22 mouse cellular contexts compared by ENCODE assay signal in genomic region chr11:115086213-115086612, GRCm38 (mm10). TPM values are rescaled to one million over a fixed set of nuclear protein-coding genes. Genes with fewer than 3 reads are reported as not detected.
DNase-seq lines count a peak whose midpoint lies in the region; TF ChIP-seq lines count a peak whose summit lies in the region.
"Had no signal": no experiment of that assay in that cellular context is flagged by ENCODE, and none has a peak within 500 bp of the region (broad histone marks: within the 10 kb centered on the region; RNA-seq: fewer than 3 reads in every experiment).

No protein-coding gene starts in this region.

- peak; percentile 55; the same call in 1 of the 2 replicates for TF ChIP-seq EP300 in CH12.LX (IDR thresholded peaks at IDR 0.05; ENCODE audit: low read length)

- peaks cover 12 to 27% of the 10 kb centered on the region in 2 experiments for H3K4me1 ChIP-seq in CH12.LX (ENCODE audit: control insufficient read depth in 1 of 2, insufficient read depth in 2 of 2)

- TF ChIP-seq POLR2A in CH12.LX (IDR thresholded peaks at IDR 0.05; ENCODE audit: low read depth, low read length), result no peak

- peak; percentile 57 for TF ChIP-seq RAD21 in CH12.LX (IDR thresholded peaks at IDR 0.05; ENCODE audit: low read depth, low read length)

- peaks cover 3% of the 10 kb centered on the region for H3K27me3 ChIP-seq in CH12.LX (replicated peaks)

- H3K4me2 ChIP-seq in CH12.LX (ENCODE audit: insufficient read depth, low read depth, poor library complexity, severe bottlenecking), result no peak overlapping the region

- H3K27ac ChIP-seq in CH12.LX (ENCODE audit: insufficient read depth, low read depth), result no peak overlapping the region

- no peak for DNase-seq in CH12.LX (ENCODE audit: extremely low read depth)
- no peak for DNase-seq in neural tube, embryonic 10.5 days (ENCODE audit: extremely low spot score, low spot score)
- DNase-seq: adrenal gland, adult 2 months; adrenal gland, adult 8-10 months; adrenal gland, postnatal 10 days; adrenal gland, postnatal 14 days; adrenal gland, postnatal 25 days; adrenal gland, postnatal 36 days; B cell, adult 2 months; cerebellum, adult 11 months; cerebellum, adult 11-12 months; cerebellum, adult 18-20 months; cerebellum, adult 2 months; cerebellum, adult 8-10 months had no signal

- dilution Hi-C loops in CH12.LX (cut with MboI; ENCODE audit: extremely low pct_ligation_motif_present, extremely low pct_unique_long_range_greater_than_20kb, low sequenced_read_pairs), result no loop called here

- peak in 1 of 2 experiments; percentile 81; a peak in 2 of 4 replicates for TF ChIP-seq CTCF in CH12.LX (conservative IDR thresholded peaks at IDR 0.05 in 1 of 2, IDR thresholded peaks at IDR 0.05 in 1 of 2; ENCODE audit: low read depth in 2 of 2, low read length in 2 of 2)

- no peaks in the 10 kb centered on the region for H3K79me2 ChIP-seq in CH12.LX (replicated peaks; ENCODE audit: control insufficient read depth, extremely low read depth, insufficient read depth, poor library complexity, severe bottlenecking)

- H3K9ac ChIP-seq in CH12.LX (ENCODE audit: insufficient read depth, low read depth), result no peak overlapping the region

- in situ Hi-C loops in CH12.LX (cut with MboI; ENCODE audit: low pct_ligation_motif_present, low pct_unique_long_range_greater_than_20kb, low sequenced_read_pairs), result no loop called here

- peaks cover 6% of the 10 kb centered on the region for H3K9me3 ChIP-seq in CH12.LX (replicated peaks; ENCODE audit: low read length)

- no peaks in the 10 kb centered on the region for H3K36me3 ChIP-seq in CH12.LX (replicated peaks in 1 of 2; ENCODE audit: control insufficient read depth in 1 of 2, insufficient read depth in 1 of 2, low read length in 1 of 2)
- H3K36me3 ChIP-seq: G1E had no signal

- H3K4me3 ChIP-seq in CH12.LX (replicated peaks in 1 of 3; ENCODE audit: low read depth in 2 of 3, low read length in 2 of 3, poor library complexity in 1 of 3), result no peak overlapping the region

TF ChIP-seq in CH12.LX, 34 proteins besides CTCF, POLR2A, EP300 and RAD21:
- TF ChIP-seq MEF2A (IDR thresholded peaks at IDR 0.05; ENCODE audit: borderline replicate concordance, low read depth, low read length) (0 out of 2 replicates have a peak, but pooled peaks have one; percentile 40), UBTF (IDR thresholded peaks at IDR 0.05; ENCODE audit: low read depth, low read length) (no peak), SMC3 (IDR thresholded peaks at IDR 0.05; ENCODE audit: low read depth, low read length) (peak; percentile 77), USF2 (conservative IDR thresholded peaks at IDR 0.05; ENCODE audit: low read depth, low read length) (no peak), ETS1 (conservative IDR thresholded peaks at IDR 0.05; ENCODE audit: low read depth, low read length) (0 out of 2 replicates have a peak, but pooled peaks have one; percentile 9), NRF1 (IDR thresholded peaks at IDR 0.05; ENCODE audit: low read depth, low read length) (no peak), POLR2AphosphoS2 (IDR thresholded peaks at IDR 0.05; ENCODE audit: low read depth, low read length) (no peak), MXI1 (IDR thresholded peaks at IDR 0.05; ENCODE audit: low read depth, low read length) (no peak), JUND (conservative IDR thresholded peaks at IDR 0.05; ENCODE audit: low read depth, low read length) (peak; percentile 81), TBP (conservative IDR thresholded peaks at IDR 0.05; ENCODE audit: low read depth, low read length) (no peak), ELF1 (IDR thresholded peaks at IDR 0.05; ENCODE audit: low read depth, low read length) (0 out of 2 replicates have a peak, but pooled peaks have one; percentile 32), MYC (IDR thresholded peaks at IDR 0.05; ENCODE audit: low read depth, low read length) (no peak), GABPA (IDR thresholded peaks at IDR 0.05; ENCODE audit: insufficient replicate concordance, low read depth, low read length) (no peak), KAT2A (IDR thresholded peaks at IDR 0.05; ENCODE audit: insufficient replicate concordance, low read length) (no peak), JUN (IDR thresholded peaks at IDR 0.05; ENCODE audit: insufficient read depth, low read depth, low read length) (peak; percentile 31; the same call in 1 of the 2 replicates), HCFC1 (IDR thresholded peaks at IDR 0.05; ENCODE audit: low read depth, low read length) (no peak), RCOR1 (conservative IDR thresholded peaks at IDR 0.05; ENCODE audit: low read depth, low read length) (no peak), NELFE (IDR thresholded peaks at IDR 0.05; ENCODE audit: low read depth, low read length) (peak; percentile 32; the same call in 1 of the 2 replicates), ZKSCAN1 (IDR thresholded peaks at IDR 0.05; ENCODE audit: borderline replicate concordance, low read depth, low read length) (no peak), ZC3H11A (IDR thresholded peaks at IDR 0.05; ENCODE audit: low read depth, low read length) (peak; percentile 29; the same call in 1 of the 2 replicates), SIN3A (IDR thresholded peaks at IDR 0.05; ENCODE audit: low read length) (no peak), IRF4 (IDR thresholded peaks at IDR 0.05; ENCODE audit: low read depth, low read length) (peak; percentile 57), CHD1 (IDR thresholded peaks at IDR 0.05; ENCODE audit: low read depth, low read length) (no peak), E2F4 (IDR thresholded peaks at IDR 0.05; ENCODE audit: insufficient replicate concordance, low read depth, low read length) (no peak), MAX (IDR thresholded peaks at IDR 0.05; ENCODE audit: low read length) (no peak), MAFK (IDR thresholded peaks at IDR 0.05; ENCODE audit: insufficient replicate concordance, low read length) (no peak), MAZ (IDR thresholded peaks at IDR 0.05; ENCODE audit: low read depth, low read length) (no peak), TCF12 (IDR thresholded peaks at IDR 0.05; ENCODE audit: low read depth, low read length) (no peak), BHLHE40 (IDR thresholded peaks at IDR 0.05; ENCODE audit: low read depth, low read length) (0 out of 2 replicates have a peak, but pooled peaks have one; percentile 26)
TF ChIP-seq in CH12.LX: peak in this region for 10.

RNA-seq across cellular contexts. Expression of gene Rab37, which starts 5.0 kb away (rescaled TPM):
- total RNA-seq in CH12.LX (2012; rRNA removed), result 3.6 and 4.5 TPM in 2 replicates
- 2.0 and 2.2 TPM in 2 replicates for total RNA-seq in CH12.LX (2014; rRNA removed)
- 2.2 and 2.3 TPM in 2 replicates for polyA plus RNA-seq in CH12.LX (2012; ENCODE audit: insufficient read length, low read depth)

RNA-seq across cellular contexts. Expression of gene Cd300e, which starts 24.2 kb away (rescaled TPM):
- not detected in 2 replicates for total RNA-seq in CH12.LX (2012; rRNA removed)
- total RNA-seq in CH12.LX (2014; rRNA removed), result not detected in 2 replicates
- polyA plus RNA-seq in CH12.LX (2012; ENCODE audit: insufficient read length, low read depth), result not detected in 2 replicates
- total RNA-seq: G1E, MEL had no signal
- polyA plus RNA-seq: activated CD4-positive, CD25-positive, alpha-beta regulatory T cell, adult 4 months; adrenal gland, adult 2 months; brain, embryonic 14.5 days; C2C12; G1E had no signal

RNA-seq across cellular contexts. Expression of gene Cd300ld3, which starts 38.0 kb away (rescaled TPM):
- total RNA-seq in CH12.LX (2012; rRNA removed) (0.17 and 0.42 TPM in 2 replicates), CH12.LX (2014; rRNA removed) (not detected in 2 replicates)
- polyA plus RNA-seq in CH12.LX (2012; ENCODE audit: insufficient read length, low read depth), result 0.37 TPM in 1 of 2 replicates, not detected in the other
- total RNA-seq: adrenal gland, postnatal 14 days; ES-E14; MEL had no signal
- polyA plus RNA-seq: activated CD4-positive, CD25-positive, alpha-beta regulatory T cell, adult 4 months; C2C12; CD4-positive, CD25-positive, alpha-beta regulatory T cell, adult 4 months; G1E; Patski had no signal

RNA-seq across cellular contexts. Expression of gene Cd300lf, which starts 47.6 kb away (rescaled TPM):
- total RNA-seq in CH12.LX (2012; rRNA removed) (35.3 and 36.1 TPM in 2 replicates), CH12.LX (2014; rRNA removed) (13.5 and 15.5 TPM in 2 replicates)
- 36.9 and 38.9 TPM in 2 replicates for polyA plus RNA-seq in CH12.LX (2012; ENCODE audit: insufficient read length, low read depth)
- polyA plus RNA-seq: C2C12, G1E, Patski had no signal

RNA-seq across cellular contexts. Expression of gene Cd300ld5, which starts 48.6 kb away (rescaled TPM):
- total RNA-seq in CH12.LX (2012; rRNA removed), result not detected in 2 replicates
- not detected in 2 replicates for total RNA-seq in CH12.LX (2014; rRNA removed)
- not detected in 2 replicates for polyA plus RNA-seq in CH12.LX (2012; ENCODE audit: insufficient read length, low read depth)
- total RNA-seq: ES-E14, MEL had no signal
- polyA plus RNA-seq: activated CD4-positive, CD25-positive, alpha-beta regulatory T cell, adult 4 months; CD4-positive, CD25-positive, alpha-beta regulatory T cell, adult 4 months; G1E; Patski had no signal
